Mouse (Mus musculus) brain, embryonic 14.5 days (tissue): Measurements from ENCODE around the gene Agmo.

Experiments used
- CTCF ChIP-seq: fragments of 200-500 bp; IDR thresholded peaks from 2 replicates; pipeline ENCODE4 v1.5.1; 2012; ENCODE audit warnings: inconsistent platforms, mild to moderate bottlenecking, moderate library complexity, borderline replicate concordance; ENCODE audit not compliant: insufficient read depth, insufficient read length; ENCODE audit errors: extremely low read depth
- POLR2A ChIP-seq: fragments of 200-500 bp; IDR thresholded peaks from 2 replicates; pipeline ENCODE4 v1.6.1; 2012; ENCODE audit warnings: mild to moderate bottlenecking, inconsistent platforms, borderline replicate concordance; ENCODE audit not compliant: poor library complexity, insufficient read depth, insufficient read length, severe bottlenecking; ENCODE audit errors: extremely low read depth

DNA sequence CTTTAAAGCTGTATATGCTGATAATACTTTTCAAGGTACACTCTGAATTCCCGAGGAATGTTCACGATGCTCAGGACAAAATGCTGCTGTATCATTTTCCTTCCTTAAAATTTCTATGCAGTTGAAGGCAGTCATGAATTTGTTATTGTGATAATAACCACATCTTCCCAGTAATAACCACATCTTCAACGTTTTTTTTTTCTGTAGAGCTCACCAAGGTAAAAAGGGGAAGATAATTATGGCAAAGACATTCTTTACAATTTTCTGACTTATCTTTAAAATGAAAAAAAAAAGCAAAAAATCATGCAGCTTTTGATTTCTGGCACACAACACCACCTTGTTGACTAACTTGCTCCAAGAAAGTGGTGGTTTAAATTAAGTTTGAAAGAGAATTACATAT, 283.2 kb downstream of the Agmo start:
- TF ChIP-seq POLR2A = no peak
- no peak for TF ChIP-seq CTCF
